ENCODE assay signal across 23 mouse cellular contexts in the genomic region with DNA sequence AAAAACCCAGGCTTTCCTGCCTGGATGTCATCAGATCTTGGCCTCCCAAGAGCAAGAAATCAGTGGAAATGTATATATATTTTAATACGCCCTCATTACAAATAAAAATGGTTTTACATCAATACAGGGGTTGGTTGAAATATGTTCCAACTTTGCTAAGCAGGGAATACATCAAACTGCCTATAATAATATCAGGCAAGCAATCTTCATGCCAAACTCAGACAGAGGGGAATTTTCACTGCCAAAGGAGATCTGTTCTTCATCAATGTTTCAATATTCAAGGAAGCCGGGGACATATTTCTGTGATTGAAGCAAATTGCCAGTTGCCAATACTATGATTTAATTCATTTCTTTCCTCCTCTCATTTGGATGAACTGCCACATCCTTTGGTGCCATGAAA.
"Had no signal": no experiment of that assay in that cellular context is flagged by ENCODE, and none has a peak within 500 bp of the region (broad histone marks: within the 10 kb centered on the region; RNA-seq: fewer than 3 reads in every experiment).

No protein-coding gene starts in this region.

- H3K9ac ChIP-seq: heart, embryonic 12.5 days; hindbrain, embryonic 12.5 days; hindbrain, embryonic 14.5 days; intestine, embryonic 15.5 days; limb, embryonic 13.5 days; liver, embryonic 12.5 days had no signal

- H3K4me1 ChIP-seq: intestine, embryonic 15.5 days; limb, embryonic 13.5 days; liver, embryonic 12.5 days had no signal

- H3K4me2 ChIP-seq: heart, embryonic 12.5 days; hindbrain, embryonic 12.5 days; hindbrain, embryonic 14.5 days; intestine, embryonic 15.5 days; limb, embryonic 13.5 days; liver, embryonic 12.5 days had no signal

- DNase-seq: gastrocnemius, postnatal 10 days; gastrocnemius, postnatal 25 days; heart, adult 18-20 months; heart, postnatal 10 days; heart, postnatal 4 days; kidney, adult 18-20 months; kidney, adult 8-10 months; kidney, postnatal 10 days; kidney, postnatal 25 days; kidney, postnatal 4 days had no signal

- H3K36me3 ChIP-seq: heart, embryonic 10.5 days; heart, embryonic 12.5 days; hindbrain, embryonic 10.5 days; hindbrain, embryonic 12.5 days; intestine, embryonic 15.5 days; limb, embryonic 13.5 days; liver, embryonic 12.5 days had no signal

- H3K27me3 ChIP-seq: heart, embryonic 12.5 days; hindbrain, embryonic 12.5 days; intestine, embryonic 15.5 days; limb, embryonic 13.5 days; liver, embryonic 12.5 days had no signal

- H3K9me3 ChIP-seq: heart, embryonic 10.5 days; heart, embryonic 12.5 days; hindbrain, embryonic 10.5 days; hindbrain, embryonic 12.5 days; intestine, embryonic 15.5 days; limb, embryonic 13.5 days; liver, embryonic 12.5 days had no signal

- H3K27ac ChIP-seq: heart, embryonic 10.5 days; hindbrain, embryonic 10.5 days; hindbrain, embryonic 12.5 days; hindbrain, embryonic 14.5 days; intestine, embryonic 15.5 days; layer of hippocampus, adult 2 months; left cerebral cortex, adult 2 months; limb, embryonic 13.5 days; liver, embryonic 12.5 days had no signal

- ATAC-seq: hindbrain, embryonic 16.5 days; inflammation-experienced regulatory T-cells, adult 6 months; intestine, embryonic 15.5 days; intestine, postnatal 0 days; liver, embryonic 12.5 days had no signal

- H3K4me3 ChIP-seq: heart, embryonic 10.5 days; heart, embryonic 12.5 days; hindbrain, embryonic 10.5 days; hindbrain, embryonic 12.5 days; intestine, embryonic 15.5 days; layer of hippocampus, adult 2 months; left cerebral cortex, adult 2 months; limb, embryonic 13.5 days; liver, embryonic 12.5 days had no signal
